Mouse (Mus musculus) forebrain, postnatal 0 days (tissue): ENCODE results near the gene Rab17. TPM values are rescaled to one million over a fixed set of nuclear protein-coding genes. Genes with fewer than 3 reads are reported as not detected.

Experiments used
- ATAC-seq: fragments of 200-750 bp; cut with Nextera tagmentation; 2 replicates; pipeline ENCODE4 v1.8.0; 2017; ENCODE audit warnings: mild to moderate bottlenecking, moderate library complexity
- DNase-seq: peaks from one replicate; pipeline ENCODE4 v3.0.0-alpha.2; 2015
- H3K27ac ChIP-seq: fragments of 300-500 bp; sonication (generic); 2 replicates; pipeline ENCODE4 v1.5.1; 2014; ENCODE audit warnings: low read depth, mild to moderate bottlenecking, antibody characterized with exemption, low read length, moderate library complexity, mixed read lengths
- H3K27me3 ChIP-seq: fragments of 300-500 bp; sonication (generic); 2 replicates; pipeline ENCODE4 v1.6.1; 2014; ENCODE audit warnings: mild to moderate bottlenecking, low read length, mixed read lengths; ENCODE audit not compliant: insufficient read depth
- H3K36me3 ChIP-seq: fragments of 300-500 bp; sonication (generic); 2 replicates; pipeline ENCODE4 v1.6.1; 2014; ENCODE audit warnings: mild to moderate bottlenecking, moderate library complexity; ENCODE audit not compliant: insufficient read depth
- H3K4me1 ChIP-seq: fragments of 300-500 bp; sonication (generic); 2 replicates; pipeline ENCODE4 v1.6.1; 2014; ENCODE audit warnings: antibody characterized with exemption; ENCODE audit not compliant: insufficient read depth
- H3K4me2 ChIP-seq: fragments of 300-500 bp; sonication (generic); 2 replicates; pipeline ENCODE4 v1.6.1; 2014; ENCODE audit warnings: low read depth, mild to moderate bottlenecking, moderate library complexity
- H3K4me3 ChIP-seq: fragments of 300-500 bp; sonication (generic); 2 replicates; pipeline ENCODE4 v1.5.1; 2014; ENCODE audit warnings: low read depth, low read length, mixed read lengths
- H3K9ac ChIP-seq: fragments of 300-500 bp; sonication (generic); 2 replicates; pipeline ENCODE4 v1.6.1; 2014; ENCODE audit warnings: mild to moderate bottlenecking
- H3K9me3 ChIP-seq: fragments of 300-500 bp; sonication (generic); 2 replicates; pipeline ENCODE4 v1.6.1; 2016; ENCODE audit warnings: low read length
- CTCF ChIP-seq: sonication (generic); IDR thresholded peaks from 2 replicates; pipeline ENCODE4 v1.5.1; 2016; ENCODE audit warnings: antibody characterized with exemption, control low read depth, low read depth
- WGBS: fragments of 180-500 bp; shearing (Covaris S2); extraction: QIAGEN DNeasy Blood & Tissue Kit; methylation state at CpG from one replicate; pipeline ENCODE4 v1.1.7; 2014; 5-methylcytosine and 5-hydroxymethylcytosine counted together
- polyA plus RNA-seq: library from polyadenylated mRNA; unstranded; fragments of >200 nt; fragmentation: Nextera tagmentation; extraction: Ambion mirVana; gene quantifications from 2 replicates; pipeline ENCODE4 v1.2.1, GENCODE M21; 2015
- total RNA-seq: library from RNA; depleted of rRNA; stranded (reverse); fragments of >200 nt; gene quantifications from 2 replicates; pipeline ENCODE4 v1.2.3, GENCODE M21; 2014

The Rab17 gene
- total and polyA plus RNA-seq, 2 experiments from 2014 or later: 0.62 TPM; not detected in 1

DNA sequence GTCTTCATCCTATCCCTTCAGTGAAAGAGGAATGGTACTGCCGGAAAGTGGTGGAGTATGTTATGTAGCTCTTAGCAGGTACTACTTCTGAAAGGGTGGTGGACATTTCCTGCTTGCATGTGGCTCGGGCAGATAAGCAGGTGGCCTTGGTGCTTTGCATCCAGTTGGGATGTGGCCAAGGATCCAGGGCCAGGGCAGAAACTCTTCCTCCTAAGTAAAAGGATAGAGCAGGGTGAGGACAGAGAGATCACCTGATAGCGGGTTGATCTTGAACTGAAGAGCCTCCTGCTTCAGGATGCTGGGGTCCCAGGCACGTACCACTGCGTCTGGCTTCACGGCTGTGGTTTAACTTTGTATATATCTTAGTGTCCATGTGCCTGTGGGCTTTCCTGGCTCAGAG lies 39.8 kb upstream of the Rab17 start:
- Histone ChIP-seq H3K4me1 (no peaks in the 10 kb centered on the region), H3K36me3 (no peaks in the 10 kb centered on the region), H3K27me3 (no peaks in the 10 kb centered on the region), H3K4me3 (no peak overlapping the region), H3K27ac (no peak overlapping the region), H3K4me2 (no peak overlapping the region), H3K9me3 (no peaks in the 10 kb centered on the region), H3K9ac (no peak overlapping the region)
- no peak for TF ChIP-seq CTCF
- DNase-seq (no peak), ATAC-seq (no peak)
- WGBS: 92% methylated on average over 6 of the region's 6 CpGs

DNA sequence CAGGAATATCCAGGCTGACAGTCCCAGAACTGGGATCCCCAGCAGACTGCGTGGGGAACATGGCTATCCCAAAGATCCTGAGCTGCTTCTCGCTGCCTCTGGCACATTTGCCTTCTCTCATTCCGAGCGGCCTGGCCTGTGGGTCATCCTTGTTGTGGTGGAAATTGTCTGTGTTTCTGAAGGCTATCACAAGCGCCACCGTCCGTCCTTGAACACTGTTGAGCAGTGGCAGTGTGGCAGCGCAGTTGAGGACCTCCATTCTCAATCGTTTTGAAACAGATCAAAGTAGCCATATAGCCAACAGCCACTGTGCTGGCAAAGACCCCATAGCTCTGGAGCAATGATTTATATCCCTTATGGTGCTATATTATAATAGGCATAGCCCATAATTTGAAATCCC lies 39.3 kb upstream of the Rab17 start:
- ATAC-seq: no peak
- Histone ChIP-seq H3K36me3 (no peaks in the 10 kb centered on the region), H3K9ac (no peak overlapping the region), H3K4me2 (no peak overlapping the region), H3K9me3 (no peaks in the 10 kb centered on the region), H3K4me1 (no peaks in the 10 kb centered on the region), H3K27ac (no peak overlapping the region), H3K4me3 (no peak overlapping the region), H3K27me3 (no peaks in the 10 kb centered on the region)
- no peak for TF ChIP-seq CTCF
- WGBS: 91% methylated on average over 9 of the region's 9 CpGs
- no peak for DNase-seq

DNA sequence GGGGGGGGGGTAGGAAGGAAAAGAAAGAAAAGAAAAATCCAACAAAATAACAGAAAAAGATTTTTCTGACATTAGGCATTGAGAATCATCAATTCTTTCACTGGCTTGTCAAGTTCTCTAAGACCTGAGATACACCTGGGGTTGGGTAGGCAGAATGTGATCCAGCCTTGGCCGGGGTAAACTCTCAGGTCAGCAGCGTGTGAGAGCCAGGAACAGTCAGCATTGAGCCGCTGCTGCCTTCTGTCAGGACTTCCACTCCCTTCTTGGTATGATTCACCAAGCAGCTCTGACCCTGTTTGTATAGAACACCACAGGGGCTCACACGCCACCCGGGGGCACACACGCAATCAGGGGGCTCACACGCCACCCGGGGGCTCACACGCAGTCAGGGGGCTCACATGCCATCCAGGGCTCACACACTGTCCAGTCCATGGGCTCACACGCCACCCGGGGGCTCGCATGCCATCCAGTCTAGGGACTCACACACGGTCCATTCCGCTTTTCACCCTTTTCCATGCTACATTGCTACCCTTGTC lies 38.8 kb upstream of the Rab17 start:
- Histone ChIP-seq H3K9ac (no peak overlapping the region), H3K4me2 (no peak overlapping the region), H3K9me3 (no peaks in the 10 kb centered on the region), H3K27ac (no peak overlapping the region), H3K27me3 (no peaks in the 10 kb centered on the region), H3K4me1 (no peaks in the 10 kb centered on the region), H3K4me3 (no peak overlapping the region), H3K36me3 (no peaks in the 10 kb centered on the region)
- DNase-seq (no peak), ATAC-seq (no peak)
- TF ChIP-seq CTCF: no peak
- WGBS: 92% methylated on average over 14 of the region's 14 CpGs

DNA sequence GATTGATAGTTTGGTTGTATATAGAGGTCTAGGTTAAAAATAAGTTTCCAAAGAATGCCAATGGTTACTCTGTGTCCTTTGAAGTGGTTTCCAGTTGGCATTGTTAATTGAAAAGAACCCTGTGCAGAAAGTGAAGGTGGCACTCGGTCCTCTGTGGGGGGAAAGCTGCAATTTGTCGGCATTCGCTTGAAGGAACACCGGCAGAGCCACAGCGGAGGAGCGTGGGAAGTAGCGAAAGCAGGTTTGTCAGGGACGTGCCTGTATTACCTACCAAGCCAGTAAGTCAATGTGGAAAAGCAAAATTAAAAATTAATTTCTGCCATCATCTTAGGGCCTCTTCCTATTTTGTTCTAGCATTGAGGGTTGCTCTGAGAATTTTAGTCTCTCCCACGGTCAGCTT lies 37.2 kb upstream of the Rab17 start:
- Histone ChIP-seq H3K4me2 (no peak overlapping the region), H3K9ac (no peak overlapping the region), H3K9me3 (no peaks in the 10 kb centered on the region), H3K27ac (no peak overlapping the region), H3K4me1 (no peaks in the 10 kb centered on the region), H3K36me3 (no peaks in the 10 kb centered on the region), H3K27me3 (no peaks in the 10 kb centered on the region), H3K4me3 (no peak overlapping the region)
- ATAC-seq (no peak), DNase-seq (no peak)
- WGBS: 83% methylated on average over 9 of the region's 9 CpGs
- TF ChIP-seq CTCF: no peak

DNA sequence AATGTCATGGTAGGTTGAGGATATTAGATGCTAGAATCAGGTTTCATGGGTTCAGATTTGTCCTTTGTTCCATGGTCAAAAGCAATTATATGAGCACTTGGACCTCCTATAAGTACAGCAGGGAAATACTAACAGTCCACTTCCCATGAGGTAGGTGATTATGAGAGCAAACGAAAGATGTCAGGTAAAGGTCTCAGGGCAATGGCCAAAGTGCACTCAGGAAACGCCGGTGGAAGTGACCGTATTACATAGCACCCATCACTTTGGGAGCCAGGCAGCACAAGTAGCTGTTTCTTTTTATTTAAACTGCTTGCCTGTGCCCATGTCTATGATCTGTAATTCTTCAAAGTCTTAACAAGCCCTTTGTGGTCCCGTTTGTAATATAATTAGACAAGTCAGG lies 36.6 kb upstream of the Rab17 start:
- ATAC-seq: no peak
- Histone ChIP-seq H3K36me3 (no peaks in the 10 kb centered on the region), H3K4me3 (no peak overlapping the region), H3K27ac (no peak overlapping the region), H3K9me3 (no peaks in the 10 kb centered on the region), H3K4me1 (no peaks in the 10 kb centered on the region), H3K9ac (no peak overlapping the region), H3K27me3 (no peaks in the 10 kb centered on the region), H3K4me2 (no peak overlapping the region)
- DNase-seq: no peak
- TF ChIP-seq CTCF: no peak
- WGBS: 72% methylated on average over 5 of the region's 5 CpGs

DNA sequence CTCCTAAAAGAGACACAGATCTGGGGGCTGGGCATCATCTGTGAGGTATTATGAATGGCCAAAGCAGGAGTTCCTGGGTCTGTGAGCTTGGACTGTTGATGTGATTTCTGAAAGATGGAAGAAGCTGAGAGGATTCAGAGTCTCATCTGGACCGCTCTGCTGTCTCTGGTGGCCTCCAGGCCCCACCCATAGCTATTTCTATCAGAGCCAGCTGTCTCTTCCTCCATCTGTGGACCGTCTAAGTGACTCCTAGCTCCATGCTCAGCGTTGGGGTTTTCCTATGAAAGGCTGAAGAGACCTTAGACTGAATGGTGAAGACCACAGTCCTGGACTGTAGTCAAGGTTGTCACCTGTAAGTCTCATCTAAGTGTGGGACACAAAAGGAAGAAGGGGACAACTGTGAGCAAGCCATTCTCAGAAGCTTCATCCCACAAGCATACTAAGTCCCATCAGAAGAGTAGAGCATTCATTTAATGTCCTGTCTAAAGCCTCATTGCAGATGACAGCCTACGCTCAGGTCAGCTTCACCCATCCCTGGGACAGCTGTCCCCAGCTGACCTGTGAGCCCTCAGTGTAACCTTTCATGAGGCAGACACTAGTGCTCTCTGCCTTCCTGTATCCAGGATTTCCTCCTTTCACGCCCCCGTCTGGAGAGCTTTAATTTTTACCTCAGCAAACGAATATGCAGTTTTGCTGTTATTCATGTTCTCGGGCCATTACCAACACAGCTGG lies 34.2 kb upstream of the Rab17 start:
- DNase-seq: no peak
- Histone ChIP-seq H3K4me1 (peaks cover 10% of the 10 kb centered on the region; the same call in 1 of the 2 replicates), H3K9ac (no peak overlapping the region), H3K27ac (no peak overlapping the region), H3K9me3 (no peaks in the 10 kb centered on the region), H3K36me3 (no peaks in the 10 kb centered on the region), H3K27me3 (no peaks in the 10 kb centered on the region), H3K4me2 (no peak overlapping the region), H3K4me3 (no peak overlapping the region)
- no peak for TF ChIP-seq CTCF
- ATAC-seq: no peak
- WGBS: 87% methylated on average over 8 of the region's 8 CpGs

DNA sequence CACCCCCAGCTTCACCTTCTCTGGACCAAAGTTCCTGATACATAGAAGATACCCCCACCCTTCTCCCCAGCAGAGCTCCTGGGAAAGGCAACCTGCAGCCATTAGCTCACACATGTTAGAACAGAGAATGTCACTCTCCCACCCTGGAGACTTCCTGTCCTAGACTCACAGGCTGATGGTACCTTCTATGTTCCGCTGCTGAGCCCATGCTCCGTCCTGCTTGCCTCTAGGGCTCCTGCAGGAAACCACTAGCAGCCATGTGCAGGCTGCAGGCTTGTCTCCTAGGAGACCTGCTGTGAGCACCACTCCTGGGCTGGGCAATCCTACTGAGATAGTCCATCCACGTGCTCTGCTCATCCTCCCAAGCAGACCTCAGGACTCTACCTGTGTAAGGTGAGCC lies 33.2 kb upstream of the Rab17 start:
- 86% methylated on average over 3 of the region's 3 CpGs for WGBS

More for the DNA sequence above, 33.2 kb upstream of the Rab17 start:
- no peak for TF ChIP-seq CTCF
- Histone ChIP-seq H3K9me3 (no peaks in the 10 kb centered on the region), H3K4me3 (no peak overlapping the region), H3K4me1 (peaks cover 15% of the 10 kb centered on the region; the same call in 1 of the 2 replicates), H3K36me3 (no peaks in the 10 kb centered on the region), H3K27ac (no peak overlapping the region), H3K9ac (no peak overlapping the region), H3K4me2 (no peak overlapping the region), H3K27me3 (no peaks in the 10 kb centered on the region)
- DNase-seq: no peak
- no peak for ATAC-seq
